In the genomic region with DNA sequence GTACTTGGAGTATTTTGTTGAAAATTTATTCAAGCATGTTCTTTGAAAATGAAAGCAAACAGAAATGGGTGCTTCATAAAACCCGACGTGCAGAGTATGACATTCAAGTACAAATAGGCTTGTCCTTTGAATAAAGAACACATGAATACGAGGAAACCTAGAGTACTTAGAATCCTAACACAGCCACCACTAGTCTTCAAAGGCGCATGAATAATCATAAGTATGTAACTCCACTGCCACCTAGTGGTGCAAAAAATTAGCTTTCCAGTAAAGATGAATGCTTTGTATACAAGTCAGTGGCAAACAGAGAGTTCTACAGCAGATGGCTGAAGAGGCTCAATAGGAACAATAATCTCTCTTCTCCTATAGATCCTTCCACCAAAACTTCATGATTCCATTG, we compare ENCODE assay signal across 9 mouse cellular contexts.
DNase-seq lines count a peak whose midpoint lies in the region; ATAC-seq lines count a peak whose summit lies in the region.
"Had no signal": no experiment of that assay in that cellular context is flagged by ENCODE, and none has a peak within 500 bp of the region (broad histone marks: within the 10 kb centered on the region; RNA-seq: fewer than 3 reads in every experiment).

No protein-coding gene starts in this region.

- no peak overlapping the region for H3K4me3 ChIP-seq in midbrain, embryonic 11.5 days (ENCODE audit: low read depth, low read length)
- no peak overlapping the region for H3K4me3 ChIP-seq in midbrain, embryonic 10.5 days
- no peak overlapping the region for H3K4me3 ChIP-seq in forebrain, embryonic 11.5 days (ENCODE audit: low read depth, low read length)
- H3K4me3 ChIP-seq in intestine, embryonic 14.5 days (ENCODE audit: low read depth, low read length) = no peak overlapping the region
- H3K4me3 ChIP-seq: erythroblast, embryonic 14.5 days had no signal

- no peaks in the 10 kb centered on the region for H3K36me3 ChIP-seq in midbrain, embryonic 11.5 days (ENCODE audit: control insufficient read depth, insufficient read depth, low read length)
- H3K36me3 ChIP-seq in midbrain, embryonic 10.5 days = no peaks in the 10 kb centered on the region
- H3K36me3 ChIP-seq in forebrain, embryonic 11.5 days (ENCODE audit: control insufficient read depth, insufficient read depth, low read length) = no peaks in the 10 kb centered on the region
- H3K36me3 ChIP-seq in intestine, embryonic 14.5 days (ENCODE audit: control insufficient read depth, insufficient read depth, low read length) = no peaks in the 10 kb centered on the region

- H3K27ac ChIP-seq in midbrain, embryonic 11.5 days (ENCODE audit: low read depth, low read length) = no peak overlapping the region
- no peak overlapping the region for H3K27ac ChIP-seq in midbrain, embryonic 10.5 days (replicated peaks)
- H3K27ac ChIP-seq in forebrain, embryonic 11.5 days (ENCODE audit: low read depth, low read length) = no peak overlapping the region
- H3K27ac ChIP-seq in intestine, embryonic 14.5 days (ENCODE audit: low read depth) = no peak overlapping the region

- H3K4me1 ChIP-seq in midbrain, embryonic 11.5 days (ENCODE audit: control insufficient read depth, insufficient read depth, low read length) = no peaks in the 10 kb centered on the region
- H3K4me1 ChIP-seq in midbrain, embryonic 10.5 days = peaks cover 2% of the 10 kb centered on the region; the same call in 1 of the 2 replicates
- H3K4me1 ChIP-seq in forebrain, embryonic 11.5 days (replicated peaks; ENCODE audit: control insufficient read depth, insufficient read depth, low read length) = no peaks in the 10 kb centered on the region
- H3K4me1 ChIP-seq in intestine, embryonic 14.5 days (replicated peaks; ENCODE audit: control insufficient read depth, insufficient read depth, low read length) = no peaks in the 10 kb centered on the region

- H3K4me2 ChIP-seq in midbrain, embryonic 11.5 days = no peak overlapping the region
- no peak overlapping the region for H3K4me2 ChIP-seq in forebrain, embryonic 11.5 days (ENCODE audit: low read depth, low read length, severe bottlenecking)
- no peak overlapping the region for H3K4me2 ChIP-seq in intestine, embryonic 14.5 days (ENCODE audit: low read length)

- no peak overlapping the region for H3K9ac ChIP-seq in midbrain, embryonic 11.5 days (ENCODE audit: low read length)
- H3K9ac ChIP-seq in forebrain, embryonic 11.5 days (ENCODE audit: low read length) = no peak overlapping the region
- H3K9ac ChIP-seq in intestine, embryonic 14.5 days (ENCODE audit: low read length) = no peak overlapping the region

- no peaks in the 10 kb centered on the region for H3K9me3 ChIP-seq in midbrain, embryonic 11.5 days (ENCODE audit: control insufficient read depth, low read length)
- H3K9me3 ChIP-seq in midbrain, embryonic 10.5 days (replicated peaks) = no peaks in the 10 kb centered on the region
- no peaks in the 10 kb centered on the region for H3K9me3 ChIP-seq in forebrain, embryonic 11.5 days (ENCODE audit: control insufficient read depth, low read length)
- H3K9me3 ChIP-seq in intestine, embryonic 14.5 days (ENCODE audit: control insufficient read depth, low read length) = no peaks in the 10 kb centered on the region

- H3K27me3 ChIP-seq in midbrain, embryonic 11.5 days (ENCODE audit: control insufficient read depth, insufficient read depth, low read length) = no peaks in the 10 kb centered on the region
- H3K27me3 ChIP-seq in midbrain, embryonic 10.5 days (ENCODE audit: low read depth, poor library complexity, severe bottlenecking) = peaks cover 2% of the 10 kb centered on the region; the same call in 1 of the 2 replicates
- no peaks in the 10 kb centered on the region for H3K27me3 ChIP-seq in forebrain, embryonic 11.5 days (ENCODE audit: control insufficient read depth, insufficient read depth, low read length)
- H3K27me3 ChIP-seq in intestine, embryonic 14.5 days (replicated peaks; ENCODE audit: control insufficient read depth, insufficient read depth, low read length) = no peaks in the 10 kb centered on the region

- 10% methylated on average over 4 of the region's 4 CpGs for WGBS in midbrain, embryonic 11.5 days
- WGBS in midbrain, embryonic 10.5 days = 10% methylated on average over 4 of the region's 4 CpGs
- 8% methylated on average over 4 of the region's 4 CpGs for WGBS in forebrain, embryonic 11.5 days
- WGBS in intestine, embryonic 14.5 days = 7% methylated on average over 4 of the region's 4 CpGs

- peak; percentile 99 for DNase-seq in midbrain, embryonic 11.5 days (ENCODE audit: low spot score, missing footprints)
- DNase-seq in midbrain, embryonic 10.5 days (ENCODE audit: low spot score) = no peak
- peak; percentile 81 for DNase-seq in brain, embryonic 18.5 days (ENCODE audit: low read depth, low spot score)
- DNase-seq in forebrain, embryonic 11.5 days (ENCODE audit: low spot score) = peak; percentile 50
- peak; percentile 61 for DNase-seq in intestine, embryonic 14.5 days (ENCODE audit: low spot score)
- DNase-seq in left cerebral cortex, adult 9 months (ENCODE audit: low spot score in 2 of 2) = peak; percentile 60 to 93
- peak; percentile 22 for DNase-seq in neural tube, embryonic 10.5 days (ENCODE audit: extremely low spot score, low spot score)
- no peak for DNase-seq in ovary, adult 18-20 months (ENCODE audit: low spot score)

- ATAC-seq in midbrain, embryonic 11.5 days (ENCODE audit: low FRiP score) = peak; percentile 83
- ATAC-seq in forebrain, embryonic 11.5 days (replicated peaks; ENCODE audit: low FRiP score) = peak; percentile 70
- ATAC-seq in intestine, embryonic 14.5 days (replicated peaks; ENCODE audit: low FRiP score, low TSS enrichment, low read depth) = peak; percentile 47; the same call in 1 of the 2 replicates

Comparison
In these comparisons a context has a peak if more than half of its experiments do, and no peak if none do; other contexts are left out.
1. DNase-seq: peak in midbrain, embryonic 11.5 days (single experiment), brain, embryonic 18.5 days (single experiment), forebrain, embryonic 11.5 days (single experiment), intestine, embryonic 14.5 days (single experiment), left cerebral cortex, adult 9 months (2 of 2) and neural tube, embryonic 10.5 days (single experiment); none in midbrain, embryonic 10.5 days (single experiment) and ovary, adult 18-20 months (single experiment).
2. Peak in every context shown above with its lines, with median percentiles within 50 percentile points of each other: ATAC-seq.